Mouse (Mus musculus) lung, adult 2 months (tissue): ENCODE results near the gene Islr.

ENCODE experiments used
- CTCF ChIP-seq: fragments of 200-500 bp; IDR thresholded peaks from 2 replicates; pipeline ENCODE4 v1.5.1; 2011; ENCODE audit warnings: mild to moderate bottlenecking, low read length, control low read depth; ENCODE audit not compliant: insufficient read depth
- POLR2A ChIP-seq: fragments of 200-500 bp; IDR thresholded peaks from 2 replicates; pipeline ENCODE4 v1.6.1; 2011; ENCODE audit warnings: low read depth, mild to moderate bottlenecking, control low read depth, low read length, borderline replicate concordance; ENCODE audit errors: extremely low read depth

- TF ChIP-seq POLR2A (no peak), CTCF (no peak)
Observed at GRCm38 (mm10) chr9:58201091-58201842, 2.8 kb downstream of the Islr start.
